Mouse (Mus musculus) urinary bladder, postnatal 4 days (tissue): ENCODE results near the gene Nol9.
"Not testable (repeated sequence)": the region's sequence is repeated elsewhere in the genome, so short reads cannot be mapped to it uniquely, and the experiment has no call there.

Source experiments
- DNase-seq, 2 experiments: peaks; one replicate each; pipeline ENCODE4 v3.0.0; 2021 to 2022; ENCODE audit warnings: low spot score in 2 of 2

The Nol9 gene

DNA sequence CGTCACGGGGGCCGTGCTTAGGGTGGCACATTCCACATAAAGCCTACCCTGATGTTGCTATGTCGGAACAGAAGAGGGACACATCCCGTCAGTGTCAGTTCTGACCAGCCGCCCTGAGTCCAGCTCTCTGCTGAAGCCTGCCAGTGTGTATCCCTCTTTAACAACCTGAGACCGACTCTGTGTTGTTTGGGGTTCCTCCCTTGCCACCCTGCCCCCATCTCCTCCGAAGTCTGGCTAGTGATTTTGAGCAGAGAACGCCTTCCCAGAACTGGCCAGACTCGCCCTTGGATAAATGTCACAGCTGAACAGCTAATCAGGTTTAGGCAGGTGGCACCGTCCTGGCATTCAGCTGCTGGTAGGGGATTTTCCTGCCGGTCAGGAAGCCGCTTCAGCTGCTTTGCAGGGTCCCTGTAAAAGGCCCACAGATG is 28.4 kb upstream of the Nol9 start:
- DNase-seq: no peak

DNA sequence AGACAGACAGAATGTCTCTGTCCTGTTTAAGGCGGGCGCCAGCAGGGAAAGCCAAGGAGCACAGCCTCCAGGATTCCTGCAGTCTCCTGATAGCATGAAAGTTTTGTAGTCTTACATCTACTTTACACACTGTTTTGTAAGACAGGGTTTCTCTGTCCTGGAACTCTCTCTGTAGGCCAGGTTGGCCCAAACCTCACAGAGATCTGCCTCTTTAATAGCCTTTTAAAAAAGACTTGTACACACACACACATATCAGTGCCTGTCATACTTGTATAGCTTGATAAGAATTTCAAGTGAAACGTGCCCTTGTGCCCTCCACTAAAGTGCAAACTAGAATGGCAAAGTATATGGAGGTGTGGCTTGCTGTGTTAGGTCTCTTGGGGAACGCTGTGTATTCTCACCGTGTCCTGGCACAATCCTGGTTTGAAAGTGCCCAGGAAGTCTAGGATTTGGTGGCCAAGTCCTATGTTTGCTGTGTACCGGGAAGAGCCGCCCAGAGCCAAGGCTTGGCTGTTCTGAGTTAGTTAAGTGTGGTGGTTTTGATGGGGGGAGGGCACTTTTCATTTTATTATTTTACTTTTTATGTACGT is 27.9 kb upstream of the Nol9 start:
- DNase-seq: no peak

GRCm38 (mm10) chr4:152012109-152012508 is 27.0 kb upstream of the Nol9 start:
- no peak for DNase-seq

DNA sequence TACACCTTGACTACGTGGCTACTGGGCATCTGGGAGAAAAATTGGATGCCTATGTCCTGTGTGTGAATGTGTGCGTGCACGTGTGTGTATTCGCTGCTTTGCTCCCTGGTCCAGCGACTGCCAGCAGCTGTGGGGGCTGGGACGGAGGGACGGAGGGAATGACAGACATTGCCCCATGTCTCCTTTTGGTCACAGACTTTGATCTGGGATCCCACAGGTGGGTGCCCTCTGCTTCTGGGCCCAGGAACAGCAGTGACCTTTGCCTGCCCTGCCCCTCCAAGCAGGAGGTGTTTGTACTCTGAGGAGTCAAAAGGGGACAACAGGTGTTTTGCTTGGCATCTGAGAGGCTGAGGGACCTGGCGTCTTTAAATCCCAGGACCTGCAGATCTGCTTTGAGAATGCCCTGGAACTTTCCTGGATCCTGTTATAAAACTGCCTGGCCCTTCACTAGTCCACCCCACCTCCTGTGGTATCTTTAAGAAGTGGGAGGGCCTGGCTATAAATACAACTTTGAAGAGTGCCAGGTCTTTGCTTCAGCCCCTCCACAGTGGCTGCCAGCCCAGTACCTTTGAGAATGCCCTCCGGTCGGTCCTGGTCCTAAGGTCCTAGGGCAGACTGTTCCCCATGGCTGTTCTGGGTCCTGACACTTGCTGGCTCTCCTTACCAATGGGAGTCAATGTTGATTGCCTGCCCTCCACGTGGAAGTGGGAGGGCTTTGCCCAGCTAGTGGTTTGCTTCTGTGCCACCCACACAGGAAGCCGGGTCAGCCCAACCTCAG is 25.9 kb upstream of the Nol9 start:
- no peak for DNase-seq

DNA sequence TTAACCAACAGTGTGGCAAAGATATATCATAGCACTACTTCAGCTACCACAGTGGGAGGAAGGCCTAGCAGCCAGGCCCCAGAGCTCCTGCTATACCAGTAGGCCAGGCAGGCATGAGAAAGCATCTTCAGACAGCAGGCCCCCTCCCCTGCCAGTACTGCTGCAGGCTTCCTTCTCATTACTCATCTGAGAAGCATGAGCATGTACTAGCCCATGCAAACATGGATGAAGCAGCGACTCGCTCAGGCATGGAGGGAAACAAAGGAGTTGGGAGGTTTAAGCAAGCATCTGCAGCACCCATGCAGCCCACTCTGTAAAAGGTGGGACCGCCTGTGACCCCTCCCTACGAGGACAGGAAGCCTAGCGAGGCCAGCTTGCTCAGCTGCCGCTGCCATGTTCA is 20.0 kb upstream of the Nol9 start:
- DNase-seq: no peak

GRCm38 (mm10) chr4:152020024-152020423 is 19.1 kb upstream of the Nol9 start:
- DNase-seq: no peak

DNA sequence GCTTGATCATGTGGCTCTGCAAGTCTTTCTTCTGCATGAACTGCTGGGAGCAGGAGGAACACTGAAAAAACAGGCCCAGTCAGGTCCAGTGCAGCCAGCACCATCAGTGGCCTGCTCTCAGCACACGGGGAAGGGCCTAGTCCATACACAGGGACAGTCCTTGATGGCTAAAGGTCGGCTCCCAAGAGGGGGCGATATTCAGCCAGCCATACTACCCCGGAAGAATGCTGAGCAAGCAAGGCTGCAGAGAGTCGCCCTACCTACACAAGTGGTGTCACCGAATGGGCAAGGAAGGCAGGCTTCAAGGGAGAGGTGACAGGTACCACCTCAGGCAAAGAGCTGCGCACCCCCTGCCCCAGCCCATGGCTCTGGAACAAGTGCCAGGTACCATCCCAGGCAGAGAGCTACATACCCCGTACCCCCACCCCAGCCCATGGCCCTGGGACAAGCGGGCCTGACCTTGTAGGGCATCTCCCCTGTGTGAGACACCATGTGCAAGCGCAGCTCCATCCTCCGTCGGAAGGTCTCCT is 17.5 kb upstream of the Nol9 start:
- no peak for DNase-seq

DNA sequence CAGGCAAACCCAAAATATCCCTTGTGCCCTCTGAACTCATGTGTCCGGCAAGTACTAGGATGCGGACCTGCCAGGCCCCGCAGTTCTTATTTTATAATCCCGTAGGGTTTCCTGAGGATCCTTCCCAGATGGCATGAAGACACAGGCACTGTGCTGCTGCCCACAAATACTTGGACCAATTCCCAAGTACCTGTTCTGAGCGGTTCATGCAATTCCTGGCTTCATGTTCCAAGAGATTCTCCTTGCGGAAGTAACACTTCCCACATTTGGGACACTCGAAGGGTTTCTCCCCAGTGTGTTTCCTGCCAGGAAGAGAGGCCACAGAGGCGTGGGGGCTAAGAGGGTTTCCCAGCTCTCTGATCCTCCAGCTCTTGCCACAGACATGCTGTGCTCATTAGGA is 16.6 kb upstream of the Nol9 start:
- DNase-seq: no peak

DNA sequence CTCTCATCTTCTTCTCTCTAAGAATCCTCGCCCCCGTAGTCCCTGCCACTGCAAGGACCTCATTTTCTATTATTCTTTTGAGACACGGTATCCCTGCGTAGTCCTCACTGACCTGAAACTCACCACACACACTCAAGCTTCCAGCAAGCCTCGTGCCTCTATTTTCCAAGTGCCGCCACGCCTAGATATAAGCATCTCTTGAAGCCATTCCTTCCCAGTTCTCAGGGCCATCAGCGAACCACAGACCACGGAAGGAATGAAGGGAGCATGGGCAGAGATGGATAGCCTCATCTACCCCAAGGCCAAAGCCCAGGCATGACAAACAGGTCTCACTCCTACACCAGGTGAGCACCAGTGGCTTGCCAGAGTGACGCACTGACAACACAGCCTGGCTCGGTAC is 14.6 kb upstream of the Nol9 start:
- no peak for DNase-seq

GRCm38 (mm10) chr4:152026751-152027508 is 12.2 kb upstream of the Nol9 start:
- DNase-seq: peak in 1 of 2 experiments; percentile 62

DNA sequence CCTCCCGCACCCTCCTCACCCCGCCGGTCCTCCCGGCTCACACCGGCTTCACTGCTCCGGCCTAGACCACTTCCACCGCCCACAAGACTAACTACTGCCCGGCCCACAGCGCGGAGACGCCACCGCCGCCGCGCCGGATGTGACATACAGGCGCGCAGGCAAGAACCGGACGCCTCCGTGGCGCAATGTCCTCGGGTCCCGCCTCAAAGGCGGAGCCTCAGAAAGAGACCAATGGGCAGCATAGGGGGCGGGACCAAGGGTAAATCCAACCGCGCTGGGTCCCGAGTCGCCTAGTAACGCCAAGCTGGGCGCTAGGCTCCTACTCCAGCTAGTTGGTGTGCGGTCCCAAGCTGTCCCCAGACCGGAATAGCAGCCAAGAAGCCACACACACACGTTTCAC is 11.6 kb upstream of the Nol9 start, which contains the start of gene Zbtb48:
Gene Zbtb48, minus strand, starts transcription at position 148 of the 400 bp plus-strand sequence.
- DNase-seq: peak; percentile 92 to 94

- DNase-seq: no peak
These were observed 10.7 kb upstream of the Nol9 start for GRCm38 (mm10) chr4:152028456-152028855.

- no peak for DNase-seq
These were observed 10.0 kb upstream of the Nol9 start for GRCm38 (mm10) chr4:152029087-152029486.

DNA sequence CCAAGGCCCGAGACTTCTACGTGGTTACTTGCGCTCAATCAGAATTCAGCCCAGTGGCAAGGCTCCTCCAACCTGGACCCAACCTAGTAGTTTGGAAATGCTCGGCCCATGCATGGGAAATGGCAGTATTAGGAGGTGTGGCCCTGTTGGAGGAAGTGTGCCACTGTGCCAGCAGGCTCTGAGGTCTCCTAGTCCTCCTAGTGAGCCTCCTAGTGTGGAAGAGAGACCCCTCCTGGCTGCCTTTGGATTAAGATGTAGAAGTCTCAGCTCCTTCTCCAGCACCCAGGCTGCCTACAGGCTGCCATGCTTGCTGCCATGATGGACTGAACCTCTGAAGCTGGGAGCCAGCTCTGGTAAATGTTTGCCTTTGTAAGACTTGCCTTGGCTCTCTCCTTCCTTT is 9.1 kb upstream of the Nol9 start:
- no peak for DNase-seq

DNA sequence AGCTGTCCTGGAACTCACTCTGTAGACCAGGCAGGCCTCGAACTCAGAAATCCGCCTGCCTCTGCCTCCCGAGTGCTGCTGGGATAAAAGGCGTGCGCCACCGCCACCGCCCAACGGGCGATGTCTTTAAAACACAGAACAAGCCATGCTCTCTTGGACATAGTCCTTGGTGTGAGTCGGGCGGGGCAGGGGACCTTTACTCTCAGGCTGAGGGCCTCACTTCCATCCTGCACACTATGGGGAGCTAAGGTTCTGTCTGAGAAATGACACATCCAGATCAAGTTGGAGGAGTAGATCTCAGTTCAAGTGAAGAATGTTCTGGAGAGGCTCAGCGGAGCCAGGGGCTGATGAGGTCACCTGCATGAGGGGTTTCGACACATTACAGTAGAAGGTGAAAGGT is 6.2 kb upstream of the Nol9 start:
- no peak for DNase-seq

- not testable (repeated sequence) for DNase-seq
These were observed 2.7 kb upstream of the Nol9 start for GRCm38 (mm10) chr4:152036464-152036863.

DNA sequence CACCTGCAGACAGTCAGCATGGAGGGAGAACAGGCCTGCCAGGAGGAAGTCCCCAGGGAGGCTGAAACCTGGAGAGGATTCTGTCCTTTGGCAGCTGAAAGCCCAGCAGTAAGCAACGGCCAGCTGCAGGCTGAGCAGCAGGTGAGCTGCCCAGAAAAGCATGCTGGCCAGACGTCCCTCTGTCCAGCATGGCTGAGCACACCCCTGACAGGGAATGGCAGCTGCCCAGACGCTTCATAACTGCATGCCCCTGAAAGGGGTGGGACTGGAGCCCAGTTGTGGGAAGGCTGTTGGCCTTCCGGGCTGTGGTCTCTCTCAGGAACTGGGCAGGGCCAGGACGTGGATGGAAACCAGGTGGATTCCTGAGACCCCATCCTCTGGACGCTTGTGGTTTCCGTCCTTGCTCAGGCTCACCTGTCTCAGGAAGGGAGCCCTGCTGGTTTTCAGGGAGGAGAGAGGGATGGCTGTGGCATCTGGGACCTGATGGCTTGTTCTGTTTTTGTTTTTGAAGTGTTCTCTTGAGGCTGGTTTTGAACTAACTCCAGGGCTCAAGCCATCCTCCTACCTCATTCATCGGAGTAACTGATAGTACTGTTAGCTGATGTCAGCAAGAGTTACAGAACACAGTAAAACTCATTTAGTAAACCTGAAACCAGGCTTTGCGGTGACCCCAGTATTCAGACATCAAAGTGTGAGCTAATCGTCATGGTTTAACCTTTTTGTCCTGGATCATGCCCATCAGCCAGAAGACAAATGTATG is 716 bp upstream of the Nol9 start, which contains the start of gene Tas1r1:
Gene Tas1r1, minus strand, starts transcription at position 344 of the 760 bp plus-strand sequence.
- no peak for DNase-seq

- no peak for DNase-seq
These were observed 750 bp downstream of the Nol9 start for GRCm38 (mm10) chr4:152039831-152040310.

DNA sequence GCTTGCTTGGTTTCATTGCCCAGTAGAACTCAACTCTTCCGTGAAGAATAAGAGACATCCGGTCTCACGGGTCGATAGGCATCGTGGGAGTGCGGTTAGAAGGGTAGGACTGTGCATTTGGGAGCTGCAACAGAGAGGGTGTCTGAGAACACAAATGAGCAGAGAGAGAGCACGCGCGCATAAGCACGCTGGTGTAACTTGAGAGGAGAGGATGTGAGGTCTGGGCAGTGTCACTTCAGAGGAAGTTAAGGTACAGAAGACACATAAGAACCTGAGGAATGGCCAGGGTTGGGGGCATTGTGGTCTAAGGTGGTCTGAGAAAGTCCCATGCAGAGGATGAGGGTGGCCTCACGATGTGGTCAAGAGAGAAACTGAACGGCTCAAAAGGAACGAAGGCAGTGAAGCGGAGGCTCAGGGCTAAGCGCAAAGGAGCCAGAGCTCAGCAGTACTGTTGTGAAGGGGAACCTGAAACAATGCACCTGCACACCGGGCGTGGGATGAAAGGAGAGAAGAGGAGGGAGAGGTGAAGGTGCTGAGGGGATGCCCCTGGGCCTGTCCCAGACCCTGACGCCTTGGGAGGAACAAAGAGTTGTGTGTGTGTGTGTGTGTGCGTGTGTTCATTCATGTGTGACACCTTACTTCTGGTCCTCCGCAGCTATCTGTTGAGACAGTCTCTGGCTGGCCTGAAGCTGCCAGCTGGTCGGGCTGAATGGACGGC is 3.0 kb downstream of the Nol9 start:
- DNase-seq: no peak

- DNase-seq: no peak
These were observed 4.0 kb downstream of the Nol9 start for GRCm38 (mm10) chr4:152043171-152043570.

GRCm38 (mm10) chr4:152044609-152045008 is 5.5 kb downstream of the Nol9 start:
- DNase-seq: no peak
